Mouse (Mus musculus) liver, embryonic 16.5 days (tissue): ENCODE results near the gene Kdm4b. TPM values are rescaled to one million over a fixed set of nuclear protein-coding genes. Genes with fewer than 3 reads are reported as not detected.

Source experiments
- ATAC-seq: fragments of 200-750 bp; cut with Nextera tagmentation; 2 replicates; pipeline ENCODE4 v1.8.0; 2017; ENCODE audit warnings: low read depth, mild to moderate bottlenecking, moderate number of reproducible peaks, moderate library complexity
- H3K27ac ChIP-seq: fragments of 300-500 bp; sonication (generic); 2 replicates; pipeline ENCODE4 v1.5.1; 2014; ENCODE audit warnings: mild to moderate bottlenecking, low read length
- H3K27me3 ChIP-seq: fragments of 300-500 bp; sonication (generic); 2 replicates; pipeline ENCODE4 v1.6.1; 2014; ENCODE audit warnings: low read depth, low read length, mixed read lengths; ENCODE audit not compliant: control insufficient read depth, insufficient read depth
- H3K36me3 ChIP-seq: fragments of 300-500 bp; sonication (generic); 2 replicates; pipeline ENCODE4 v1.6.1; 2014; ENCODE audit warnings: mild to moderate bottlenecking; ENCODE audit not compliant: control insufficient read depth, insufficient read depth
- H3K4me1 ChIP-seq: fragments of 300-500 bp; sonication (generic); 2 replicates; pipeline ENCODE4 v1.6.1; 2014; ENCODE audit warnings: low read depth, low read length, mixed read lengths; ENCODE audit not compliant: control insufficient read depth
- H3K4me2 ChIP-seq: fragments of 300-500 bp; sonication (generic); 2 replicates; pipeline ENCODE4 v1.6.1; 2014; ENCODE audit warnings: low read depth, low read length, mixed read lengths
- H3K4me3 ChIP-seq: fragments of 300-500 bp; sonication (generic); 2 replicates; pipeline ENCODE4 v1.5.1; 2014; ENCODE audit warnings: low read depth, mild to moderate bottlenecking, low read length
- H3K9ac ChIP-seq: fragments of 300-500 bp; sonication (generic); 2 replicates; pipeline ENCODE4 v1.6.1; 2014; ENCODE audit warnings: low read depth, low read length
- H3K9me3 ChIP-seq: fragments of 300-500 bp; sonication (generic); replicated peaks from 2 replicates; pipeline ENCODE4 v1.6.1; 2016; ENCODE audit warnings: low read length; ENCODE audit not compliant: control insufficient read depth
- WGBS: fragments of 180-500 bp; shearing (Covaris S2); extraction: QIAGEN DNeasy Blood & Tissue Kit; methylation state at CpG from one replicate; pipeline ENCODE4 v1.1.7; 2014; ENCODE audit not compliant: insufficient replicate concordance; 5-methylcytosine and 5-hydroxymethylcytosine counted together
- polyA plus RNA-seq: library from polyadenylated mRNA; unstranded; fragments of >200 nt; fragmentation: Nextera tagmentation; extraction: Ambion mirVana; gene quantifications from 2 replicates; pipeline ENCODE4 v1.2.1, GENCODE M21; 2015

The Kdm4b gene
- polyA plus RNA-seq, 1 experiment from 2014 or later = 7.0 TPM

- ATAC-seq = no peak
- H3K4me1 ChIP-seq = no peaks in the 10 kb centered on the region
- no peak overlapping the region for H3K4me2 ChIP-seq
- no peak overlapping the region for H3K9ac ChIP-seq
- no peak overlapping the region for H3K27ac ChIP-seq
- no peak overlapping the region for H3K4me3 ChIP-seq
- WGBS = 76% methylated on average over 6 of the region's 6 CpGs
- H3K36me3 ChIP-seq = peaks cover 2% of the 10 kb centered on the region; the same call in 1 of the 2 replicates
- no peaks in the 10 kb centered on the region for H3K9me3 ChIP-seq
- no peaks in the 10 kb centered on the region for H3K27me3 ChIP-seq
These were observed 54.4 kb downstream of the Kdm4b start for GRCm38 (mm10) chr17:56380286-56380685.

DNA sequence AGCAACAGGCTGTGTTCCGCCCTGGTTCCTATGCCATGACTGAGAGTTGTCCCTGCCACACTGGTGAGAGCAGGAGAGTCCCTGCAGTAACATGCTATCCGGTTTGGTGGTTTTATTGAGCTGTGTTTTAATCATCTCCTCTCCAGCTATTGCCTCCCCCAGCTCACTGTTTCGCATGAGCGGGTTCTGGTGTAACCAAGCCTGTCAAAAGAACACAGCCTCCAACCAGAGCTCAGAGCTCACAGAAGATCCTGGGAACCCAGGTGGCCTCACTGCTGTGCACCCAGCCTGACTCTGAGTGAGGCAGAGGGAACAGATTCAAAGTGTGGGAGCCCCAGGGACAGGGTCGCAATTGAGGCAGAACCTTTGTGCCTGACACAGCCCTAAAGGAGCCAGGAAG, 55.3 kb downstream of the Kdm4b start:
- no peak overlapping the region for H3K27ac ChIP-seq
- H3K36me3 ChIP-seq = peaks cover 2% of the 10 kb centered on the region; the same call in 1 of the 2 replicates
- H3K4me1 ChIP-seq = no peaks in the 10 kb centered on the region
- no peak overlapping the region for H3K4me3 ChIP-seq
- H3K9me3 ChIP-seq = no peaks in the 10 kb centered on the region
- no peak for ATAC-seq
- H3K4me2 ChIP-seq = no peak overlapping the region
- WGBS = 75% methylated on average over 5 of the region's 5 CpGs
- H3K27me3 ChIP-seq = no peaks in the 10 kb centered on the region
- no peak overlapping the region for H3K9ac ChIP-seq

DNA sequence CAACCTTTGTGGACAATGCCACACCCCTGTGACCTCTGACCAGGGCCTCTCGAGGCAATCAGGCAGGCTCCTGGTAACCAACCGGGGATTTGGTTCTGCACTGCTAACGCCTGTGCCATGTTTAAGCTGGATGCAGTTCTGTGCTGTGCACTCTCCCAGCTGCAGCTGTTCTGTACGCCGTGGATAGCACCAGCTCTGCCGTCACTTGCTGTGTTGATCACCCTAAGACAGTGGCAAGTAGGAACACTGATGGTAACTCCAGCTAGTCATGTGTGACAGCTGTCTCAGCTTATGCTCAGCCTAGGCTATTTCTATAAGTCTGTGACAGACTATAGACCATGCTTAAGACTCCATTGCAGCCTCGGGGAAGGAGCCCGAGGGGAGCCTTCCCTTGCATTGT, 57.1 kb downstream of the Kdm4b start:
- Histone ChIP-seq H3K27me3 (no peaks in the 10 kb centered on the region), H3K4me2 (no peak overlapping the region), H3K9me3 (no peaks in the 10 kb centered on the region), H3K36me3 (peaks cover 2% of the 10 kb centered on the region; the same call in 1 of the 2 replicates), H3K4me1 (no peaks in the 10 kb centered on the region), H3K27ac (no peak overlapping the region), H3K9ac (no peak overlapping the region), H3K4me3 (no peak overlapping the region)
- 73% methylated on average over 8 of the region's 8 CpGs for WGBS
- ATAC-seq = no peak

GRCm38 (mm10) chr17:56384903-56385302, 59.0 kb downstream of the Kdm4b start:
- no peak overlapping the region for H3K4me3 ChIP-seq
- H3K27ac ChIP-seq = no peak overlapping the region
- no peaks in the 10 kb centered on the region for H3K27me3 ChIP-seq
- ATAC-seq = no peak
- H3K9ac ChIP-seq = no peak overlapping the region
- H3K4me1 ChIP-seq = no peaks in the 10 kb centered on the region
- 83% methylated on average over 6 of the region's 6 CpGs for WGBS
- H3K9me3 ChIP-seq = no peaks in the 10 kb centered on the region
- no peak overlapping the region for H3K4me2 ChIP-seq
- H3K36me3 ChIP-seq = no peaks in the 10 kb centered on the region

DNA sequence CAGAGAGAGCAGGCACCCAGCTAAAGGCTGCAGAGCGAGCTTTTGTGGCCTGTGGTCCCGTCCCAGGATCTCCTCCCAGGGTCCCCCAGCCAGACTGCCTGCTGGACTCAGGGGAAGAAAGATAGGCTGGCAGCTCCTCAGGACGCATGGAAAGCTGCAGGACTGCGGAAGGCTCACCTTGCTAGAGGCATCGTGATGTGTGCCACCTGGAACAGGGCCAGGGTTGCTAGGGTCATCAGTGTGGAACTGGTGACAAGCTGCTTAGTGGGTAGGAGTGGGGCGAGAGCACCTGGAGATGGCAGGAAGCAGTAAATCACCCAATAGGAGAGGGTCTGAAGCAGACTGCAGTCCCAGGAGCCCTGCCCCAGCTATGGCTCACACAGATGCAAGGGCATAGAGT, 61.8 kb downstream of the Kdm4b start:
- no peak for ATAC-seq
- no peaks in the 10 kb centered on the region for H3K36me3 ChIP-seq
- WGBS = 77% methylated on average over 6 of the region's 6 CpGs

DNA sequence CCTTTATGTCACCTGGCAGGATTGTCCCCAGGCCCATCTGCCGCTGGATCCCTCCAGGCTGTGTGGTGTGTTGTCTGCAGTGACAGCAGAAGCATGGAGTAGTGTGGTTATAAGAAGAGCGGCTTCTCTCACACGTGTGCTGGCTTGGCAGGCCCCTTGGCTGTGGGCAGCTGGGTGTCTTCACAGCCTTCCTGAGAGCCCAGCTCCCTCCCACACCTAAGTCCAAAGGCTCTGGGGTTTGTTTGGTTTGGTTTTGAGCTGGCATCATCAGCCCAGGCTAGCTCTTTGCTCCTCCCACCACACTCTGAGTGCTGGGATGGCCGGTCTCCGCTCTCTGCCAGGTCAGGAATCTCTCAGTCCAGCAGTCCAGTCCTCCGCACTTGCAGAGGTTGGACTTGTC, 67.4 kb downstream of the Kdm4b start:
- ATAC-seq = no peak
- no peaks in the 10 kb centered on the region for H3K9me3 ChIP-seq
- H3K4me3 ChIP-seq = no peak overlapping the region
- no peak overlapping the region for H3K4me2 ChIP-seq
- H3K9ac ChIP-seq = no peak overlapping the region
- no peaks in the 10 kb centered on the region for H3K27me3 ChIP-seq
- no peaks in the 10 kb centered on the region for H3K36me3 ChIP-seq
- no peak overlapping the region for H3K27ac ChIP-seq
- H3K4me1 ChIP-seq = no peaks in the 10 kb centered on the region
- WGBS = 80% methylated on average over 6 of the region's 6 CpGs

More for the DNA sequence above, 61.8 kb downstream of the Kdm4b start:
- Histone ChIP-seq H3K9ac (no peak overlapping the region), H3K27me3 (no peaks in the 10 kb centered on the region), H3K4me1 (no peaks in the 10 kb centered on the region), H3K4me2 (no peak overlapping the region), H3K9me3 (no peaks in the 10 kb centered on the region), H3K27ac (no peak overlapping the region), H3K4me3 (no peak overlapping the region)

- WGBS = 82% methylated on average over 10 of the region's 10 CpGs
- H3K27ac ChIP-seq = no peak overlapping the region
These were observed 68.0 kb downstream of the Kdm4b start for GRCm38 (mm10) chr17:56393889-56394288.

DNA sequence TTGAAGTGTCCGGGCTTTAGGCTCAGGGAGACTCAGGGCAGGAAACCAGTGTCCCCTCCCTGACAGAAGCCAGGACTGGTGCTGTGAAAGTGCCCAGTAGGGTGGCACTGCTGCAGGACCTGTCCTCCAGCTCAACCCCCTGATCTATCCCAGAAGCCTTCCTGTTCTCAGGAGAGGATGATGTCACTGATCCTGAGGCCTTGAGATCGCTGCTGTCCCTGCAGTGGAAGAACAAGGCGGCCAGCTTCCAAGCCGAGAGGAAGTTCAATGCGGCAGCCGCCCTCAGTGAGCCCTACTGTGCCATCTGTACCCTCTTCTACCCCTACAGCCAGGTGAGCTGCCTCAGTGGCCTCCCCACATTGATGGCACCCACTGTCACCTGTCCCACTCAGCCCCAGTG, 70.2 kb downstream of the Kdm4b start:
- H3K27me3 ChIP-seq = no peaks in the 10 kb centered on the region
- WGBS = 76% methylated on average over 6 of the region's 6 CpGs
- H3K9ac ChIP-seq = no peak overlapping the region
- H3K9me3 ChIP-seq = no peaks in the 10 kb centered on the region
- no peaks in the 10 kb centered on the region for H3K4me1 ChIP-seq
- no peak overlapping the region for H3K4me3 ChIP-seq
- H3K4me2 ChIP-seq = no peak overlapping the region
- peaks cover 3% of the 10 kb centered on the region for H3K36me3 ChIP-seq
- H3K27ac ChIP-seq = no peak overlapping the region
- no peak for ATAC-seq

More at GRCm38 (mm10) chr17:56393889-56394288, 68.0 kb downstream of the Kdm4b start:
- H3K9ac ChIP-seq = no peak overlapping the region
- H3K4me1 ChIP-seq = no peaks in the 10 kb centered on the region
- H3K4me3 ChIP-seq = no peak overlapping the region
- no peak for ATAC-seq
- H3K4me2 ChIP-seq = no peak overlapping the region
- no peaks in the 10 kb centered on the region for H3K9me3 ChIP-seq
- H3K27me3 ChIP-seq = no peaks in the 10 kb centered on the region
- H3K36me3 ChIP-seq = no peaks in the 10 kb centered on the region

DNA sequence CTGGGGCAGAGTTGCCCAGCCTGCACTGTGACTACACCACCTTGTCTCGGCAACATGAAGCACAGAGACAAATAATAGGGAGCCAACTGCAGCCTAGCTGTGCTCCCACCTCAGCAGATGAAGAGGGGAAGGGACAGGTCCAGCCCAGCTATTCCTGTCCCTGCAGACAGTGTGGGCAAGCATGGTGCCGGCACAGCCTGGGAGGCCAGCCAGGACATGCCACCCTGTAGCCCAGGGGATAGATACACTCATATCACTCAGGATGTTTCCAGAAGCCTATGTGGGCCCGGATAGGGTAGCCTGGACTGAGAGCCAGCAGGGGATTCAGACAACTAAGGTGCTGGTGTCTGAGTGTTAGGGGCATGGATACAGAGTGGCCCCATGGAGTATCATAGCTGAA, 74.4 kb downstream of the Kdm4b start:
- no peak overlapping the region for H3K4me2 ChIP-seq
- H3K36me3 ChIP-seq = peaks cover 3% of the 10 kb centered on the region
- WGBS = 72% methylated on average over 3 of the region's 3 CpGs
- no peak overlapping the region for H3K4me3 ChIP-seq
- H3K4me1 ChIP-seq = no peaks in the 10 kb centered on the region
- no peaks in the 10 kb centered on the region for H3K9me3 ChIP-seq
- no peak for ATAC-seq
- H3K27ac ChIP-seq = no peak overlapping the region
- H3K9ac ChIP-seq = no peak overlapping the region
- H3K27me3 ChIP-seq = no peaks in the 10 kb centered on the region
